Mouse (Mus musculus) limb, embryonic 14.5 days (tissue): ENCODE measurements around the gene Abcg1. TPM values are rescaled to one million over a fixed set of nuclear protein-coding genes. Genes with fewer than 3 reads are reported as not detected.

Experiments
- ATAC-seq: fragments of 200-750 bp; cut with Nextera tagmentation; 2 replicates; pipeline ENCODE4 v1.8.0; 2017; ENCODE audit warnings: low read depth, moderate number of reproducible peaks, moderate TSS enrichment; ENCODE audit not compliant: low FRiP score
- DNase-seq: peaks from one replicate; pipeline ENCODE4 v3.0.0-alpha.2; 2015; ENCODE audit warnings: low spot score
- H3K27ac ChIP-seq: fragments of 300-500 bp; sonication (generic); replicated peaks from 2 replicates; pipeline ENCODE4 v1.5.1; 2014; ENCODE audit warnings: low read depth, mild to moderate bottlenecking, low read length, moderate library complexity, mixed read lengths
- H3K27me3 ChIP-seq: fragments of 300-500 bp; sonication (generic); 2 replicates; pipeline ENCODE4 v1.6.1; 2014; ENCODE audit warnings: low read length, mixed read lengths; ENCODE audit not compliant: control insufficient read depth, insufficient read depth
- H3K36me3 ChIP-seq: fragments of 300-500 bp; sonication (generic); 2 replicates; pipeline ENCODE4 v1.6.1; 2014; ENCODE audit warnings: mild to moderate bottlenecking, low read length, moderate library complexity, mixed read lengths; ENCODE audit not compliant: control insufficient read depth, insufficient read depth
- H3K4me1 ChIP-seq: fragments of 300-500 bp; sonication (generic); 2 replicates; pipeline ENCODE4 v1.6.1; 2014; ENCODE audit warnings: antibody characterized with exemption, low read length, mixed read lengths; ENCODE audit not compliant: control insufficient read depth, insufficient read depth
- H3K4me2 ChIP-seq: fragments of 300-500 bp; sonication (generic); replicated peaks from 2 replicates; pipeline ENCODE4 v1.6.1; 2014; ENCODE audit warnings: low read depth, mild to moderate bottlenecking, low read length, moderate library complexity; ENCODE audit not compliant: severe bottlenecking
- H3K4me3 ChIP-seq: fragments of 300-500 bp; sonication (generic); replicated peaks from 2 replicates; pipeline ENCODE4 v1.5.1; 2014; ENCODE audit warnings: low read length
- H3K9ac ChIP-seq: fragments of 300-500 bp; sonication (generic); 2 replicates; pipeline ENCODE4 v1.6.1; 2014; ENCODE audit warnings: mild to moderate bottlenecking, low read depth, low read length, moderate library complexity; ENCODE audit not compliant: severe bottlenecking
- H3K9me3 ChIP-seq: fragments of 300-500 bp; sonication (generic); 2 replicates; pipeline ENCODE4 v1.6.1; 2016; ENCODE audit warnings: low read length; ENCODE audit not compliant: control insufficient read depth
- POLR2A ChIP-seq: fragments of 200-500 bp; IDR thresholded peaks from 2 replicates; pipeline ENCODE4 v1.8.0; 2012; ENCODE audit warnings: inconsistent platforms, mild to moderate bottlenecking, moderate library complexity, borderline replicate concordance; ENCODE audit not compliant: insufficient read depth, insufficient read length; ENCODE audit errors: extremely low read depth
- WGBS: fragments of 180-500 bp; shearing (Covaris S2); extraction: QIAGEN DNeasy Blood & Tissue Kit; methylation state at CpG from one replicate; pipeline ENCODE4 v1.1.7; 2014; 5-methylcytosine and 5-hydroxymethylcytosine counted together
- polyA plus RNA-seq, 2 experiments: library from polyadenylated mRNA; depleted of rRNA in 1 of 2; stranded (reverse) in 1 of 2; unstranded in 1 of 2; fragments of >200 nt; fragmentation: Nextera tagmentation in 1 of 2; extraction: Ambion mirVana in 1 of 2; gene quantifications; 2 replicates each; pipeline versions ENCODE4 v1.2.1 to v1.2.3; 2012 to 2014

The Abcg1 gene
- polyA plus RNA-seq, 2 experiments, result 3.4 to 6.8 TPM

GRCm38 (mm10) chr17:31152966-31153499, 95.6 kb downstream of the Abcg1 start:
- no peak for TF ChIP-seq POLR2A
- no peak overlapping the region for H3K4me3 ChIP-seq
- DNase-seq (no peak), ATAC-seq (no peak)
- 76% methylated on average over 9 of the region's 9 CpGs for WGBS
- H3K36me3 ChIP-seq, result no peaks in the 10 kb centered on the region
- H3K9ac ChIP-seq, result no peak overlapping the region
- H3K27me3 ChIP-seq, result no peaks in the 10 kb centered on the region
- H3K4me2 ChIP-seq, result no peak overlapping the region
- 0 out of 2 replicates have a peak, but pooled peaks cover 6% of the 10 kb centered on the region for H3K9me3 ChIP-seq
- H3K4me1 ChIP-seq, result no peaks in the 10 kb centered on the region
- H3K27ac ChIP-seq, result no peak overlapping the region

- WGBS, result 63% methylated on average over 8 of the region's 8 CpGs
- Histone ChIP-seq H3K27ac (no peak overlapping the region), H3K27me3 (no peaks in the 10 kb centered on the region), H3K4me2 (no peak overlapping the region), H3K4me1 (no peaks in the 10 kb centered on the region), H3K9me3 (0 out of 2 replicates have a peak, but pooled peaks cover 6% of the 10 kb centered on the region), H3K36me3 (no peaks in the 10 kb centered on the region), H3K9ac (no peak overlapping the region), H3K4me3 (no peak overlapping the region)
- ATAC-seq (no peak), DNase-seq (no peak)
- no peak for TF ChIP-seq POLR2A
Observed at GRCm38 (mm10) chr17:31153785-31154184, 96.3 kb downstream of the Abcg1 start.

- Histone ChIP-seq H3K4me3 (no peak overlapping the region), H3K9ac (no peak overlapping the region), H3K27ac (no peak overlapping the region), H3K4me2 (no peak overlapping the region), H3K4me1 (no peaks in the 10 kb centered on the region), H3K9me3 (no peaks in the 10 kb centered on the region), H3K27me3 (no peaks in the 10 kb centered on the region), H3K36me3 (no peaks in the 10 kb centered on the region)
- no peak for TF ChIP-seq POLR2A
- ATAC-seq, result no peak
- 74% methylated on average over 6 of the region's 6 CpGs for WGBS
- no peak for DNase-seq
Observed at GRCm38 (mm10) chr17:31157921-31158320, 100.4 kb downstream of the Abcg1 start.

- no peak overlapping the region for H3K27ac ChIP-seq
- no peaks in the 10 kb centered on the region for H3K27me3 ChIP-seq
- H3K4me1 ChIP-seq, result no peaks in the 10 kb centered on the region
- no peaks in the 10 kb centered on the region for H3K36me3 ChIP-seq
- H3K9me3 ChIP-seq, result no peaks in the 10 kb centered on the region
- H3K4me2 ChIP-seq, result no peak overlapping the region
- no peak overlapping the region for H3K4me3 ChIP-seq
- no peak for TF ChIP-seq POLR2A
- ATAC-seq (no peak), DNase-seq (no peak)
- 81% methylated on average over 4 of the region's 4 CpGs for WGBS
- H3K9ac ChIP-seq, result no peak overlapping the region
Observed at GRCm38 (mm10) chr17:31160291-31160690, 102.8 kb downstream of the Abcg1 start.

- Histone ChIP-seq H3K36me3 (no peaks in the 10 kb centered on the region), H3K4me2 (no peak overlapping the region), H3K27ac (no peak overlapping the region), H3K27me3 (no peaks in the 10 kb centered on the region), H3K4me1 (no peaks in the 10 kb centered on the region), H3K9ac (no peak overlapping the region), H3K4me3 (no peak overlapping the region), H3K9me3 (no peaks in the 10 kb centered on the region)
- TF ChIP-seq POLR2A, result no peak
- ATAC-seq, result no peak
- 85% methylated on average over 12 of the region's 12 CpGs for WGBS
- no peak for DNase-seq
Observed at GRCm38 (mm10) chr17:31162607-31163006, 105.1 kb downstream of the Abcg1 start.

- no peak for DNase-seq
- no peaks in the 10 kb centered on the region for H3K4me1 ChIP-seq
- no peaks in the 10 kb centered on the region for H3K9me3 ChIP-seq
- TF ChIP-seq POLR2A, result no peak
- ATAC-seq, result no peak
- no peak overlapping the region for H3K27ac ChIP-seq
- 72% methylated on average over 2 of the region's 2 CpGs for WGBS
- H3K36me3 ChIP-seq, result no peaks in the 10 kb centered on the region
- no peak overlapping the region for H3K9ac ChIP-seq
- no peaks in the 10 kb centered on the region for H3K27me3 ChIP-seq
- no peak overlapping the region for H3K4me2 ChIP-seq
- H3K4me3 ChIP-seq, result no peak overlapping the region
Observed at GRCm38 (mm10) chr17:31163821-31164220, 106.3 kb downstream of the Abcg1 start.
